Mouse (Mus musculus) MEL-GATA-1-ER (cell line): Measurements from ENCODE around the gene Krtap5-2.
A peak's percentile ranks its signal among the peaks of the same experiment; 100 is the strongest.
"Not testable (repeated sequence)": the region's sequence is repeated elsewhere in the genome, so short reads cannot be mapped to it uniquely, and the experiment has no call there.

ENCODE experiments used
- DNase-seq: peaks from one replicate; pipeline ENCODE4 v3.0.0-alpha.2; 2012; ENCODE audit warnings: low read depth; ENCODE audit errors: extremely low read depth

Gene Krtap5-2

GRCm38 (mm10) chr7:142175905-142176304 is at the start of gene Krtap5-2:
Gene Krtap5-2, minus strand, starts transcription at chr7:142176005.
- DNase-seq, result not testable (repeated sequence)

GRCm38 (mm10) chr7:142224518-142224917 is 48.7 kb upstream of the Krtap5-2 start:
- DNase-seq, result no peak

GRCm38 (mm10) chr7:142212136-142212535 is 36.3 kb upstream of the Krtap5-2 start:
- not testable (repeated sequence) for DNase-seq

- DNase-seq, result no peak
Measured at GRCm38 (mm10) chr7:142211559-142211958, 35.8 kb upstream of the Krtap5-2 start, which contains the start of gene Gm7579. Gene Gm7579, plus strand, starts transcription at chr7:142211859.

- DNase-seq, result not testable (repeated sequence)
Measured at GRCm38 (mm10) chr7:142206891-142207290, 31.1 kb upstream of the Krtap5-2 start.

GRCm38 (mm10) chr7:142205488-142205887 is 29.7 kb upstream of the Krtap5-2 start:
- no peak for DNase-seq

GRCm38 (mm10) chr7:142201064-142201463 is 25.3 kb upstream of the Krtap5-2 start, which contains the start of gene Krtap5-3:
Gene Krtap5-3, plus strand, starts transcription at chr7:142201364.
- no peak for DNase-seq

GRCm38 (mm10) chr7:142198748-142199147 is 22.9 kb upstream of the Krtap5-2 start:
- DNase-seq, result no peak

- DNase-seq, result no peak
Measured at GRCm38 (mm10) chr7:142190289-142190688, 14.5 kb upstream of the Krtap5-2 start, which contains the start of gene Gm10153. Gene Gm10153, minus strand, starts transcription at chr7:142190389.

GRCm38 (mm10) chr7:142188156-142188555 is 12.4 kb upstream of the Krtap5-2 start:
- no peak for DNase-seq

- DNase-seq, result no peak
Measured at GRCm38 (mm10) chr7:142181021-142181420, 5.2 kb upstream of the Krtap5-2 start.

- DNase-seq, result no peak
Measured at GRCm38 (mm10) chr7:142178685-142179084, 2.9 kb upstream of the Krtap5-2 start.

GRCm38 (mm10) chr7:142169836-142170235 is 6.0 kb downstream of the Krtap5-2 start:
- DNase-seq, result peak; percentile 21

- DNase-seq, result not testable (repeated sequence)
Measured at GRCm38 (mm10) chr7:142165639-142166038, 10.2 kb downstream of the Krtap5-2 start, which contains the start of gene Gm4553. Gene Gm4553, minus strand, starts transcription at chr7:142165739.

GRCm38 (mm10) chr7:142159366-142159765 is 16.4 kb downstream of the Krtap5-2 start:
- DNase-seq, result no peak

GRCm38 (mm10) chr7:142157013-142157412 is 18.8 kb downstream of the Krtap5-2 start, which contains the start of gene Gm29735:
Gene Gm29735, minus strand, starts transcription at chr7:142157113.
- not testable (repeated sequence) for DNase-seq

- no peak for DNase-seq
Measured at GRCm38 (mm10) chr7:142155308-142155707, 20.5 kb downstream of the Krtap5-2 start.

GRCm38 (mm10) chr7:142152191-142152590 is 23.6 kb downstream of the Krtap5-2 start:
- DNase-seq, result no peak

GRCm38 (mm10) chr7:142148633-142149032 is 27.2 kb downstream of the Krtap5-2 start:
- no peak for DNase-seq

- peak; percentile 6 for DNase-seq
Measured at GRCm38 (mm10) chr7:142146033-142146432, 29.8 kb downstream of the Krtap5-2 start.

- no peak for DNase-seq
Measured at GRCm38 (mm10) chr7:142145413-142145940, 30.3 kb downstream of the Krtap5-2 start.

GRCm38 (mm10) chr7:142144507-142144906 is 31.3 kb downstream of the Krtap5-2 start, which contains the start of gene Gm45337:
Gene Gm45337, minus strand, starts transcription at chr7:142144607.
- no peak for DNase-seq

GRCm38 (mm10) chr7:142143506-142144010 is 32.2 kb downstream of the Krtap5-2 start:
- DNase-seq, result not testable (repeated sequence)
